Mouse (Mus musculus): ENCODE measurements at regions not wholly inside any gene's neighbourhood (a gene's known extent, or its start where the extent isn't known, plus 50 kb on each side); places are given as distances from the start of the nearest gene placed in this dataset.

DNA sequence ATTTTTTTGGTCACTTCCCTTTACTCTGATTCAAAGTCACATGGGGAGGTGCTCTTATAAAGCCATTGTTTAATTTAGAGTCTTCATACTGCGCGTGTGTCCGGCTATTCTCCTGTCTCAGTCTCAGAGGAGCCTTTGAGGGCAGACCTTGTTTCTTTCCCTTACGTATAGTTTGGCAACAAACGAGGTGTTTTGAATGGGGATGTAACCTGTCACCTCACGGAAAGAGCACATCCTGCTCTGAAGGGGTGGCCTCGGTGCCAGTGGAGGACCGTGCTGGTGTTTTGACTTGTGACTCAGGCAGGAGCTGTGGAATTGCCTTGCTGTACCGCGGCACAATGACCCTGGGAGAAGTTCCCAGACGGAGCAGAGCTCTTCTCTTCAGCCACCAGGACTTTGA, 146.7 kb downstream of the Dusp6 start:
- no peak for TF ChIP-seq GATA1 (IDR thresholded peaks at IDR 0.05; ENCODE audit: borderline replicate concordance, low read length)
- TF ChIP-seq CTCF (IDR thresholded peaks at IDR 0.05; ENCODE audit: low read depth, low read length): no peak
- no peak for TF ChIP-seq TAL1 (conservative IDR thresholded peaks at IDR 0.05; ENCODE audit: low read depth, low read length)
- no peak for TF ChIP-seq GATA2 (IDR thresholded peaks at IDR 0.05; ENCODE audit: borderline replicate concordance, low read depth, low read length)
- TF ChIP-seq POLR2AphosphoS5 (IDR thresholded peaks at IDR 0.05; ENCODE audit: insufficient replicate concordance, low read depth, low read length): no peak
